Mouse (Mus musculus): ENCODE results near the gene Rtkn. TPM values are rescaled to one million over a fixed set of nuclear protein-coding genes. Genes with fewer than 3 reads are reported as not detected.

Rtkn gene
- polyA plus RNA-seq (2012; ENCODE audit: insufficient read depth, low replicate concordance): 15.8 and 48.5 TPM in 2 replicates

DNA sequence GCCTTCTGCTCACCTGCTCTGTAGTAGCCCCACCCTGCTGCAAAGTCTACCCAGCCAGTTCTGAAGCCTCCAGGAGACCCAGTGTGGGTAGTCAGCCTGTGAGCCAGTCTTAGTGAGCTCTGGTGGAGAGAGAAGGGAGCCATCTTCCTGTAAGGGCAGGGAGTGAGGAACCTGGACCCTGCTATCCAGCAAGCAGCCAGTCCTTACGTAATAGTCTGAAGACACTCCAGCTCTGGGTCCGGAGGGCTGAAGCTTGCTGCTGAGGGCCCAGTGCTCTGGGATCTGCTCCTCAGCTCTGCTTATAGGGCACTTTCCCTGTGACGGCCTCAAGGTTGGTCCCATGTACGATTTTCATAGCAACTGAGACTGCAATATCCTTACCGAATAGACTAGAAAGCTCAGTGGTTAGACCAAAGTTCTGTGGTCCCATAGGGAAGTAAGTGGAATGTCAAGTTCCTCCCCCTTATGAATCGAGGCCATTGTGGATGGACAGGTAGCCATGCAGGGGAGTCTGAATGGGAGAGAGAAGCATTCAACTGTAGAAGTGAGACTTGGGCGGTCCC, at the start of gene Rtkn:
TSS of gene Rtkn (plus strand) at position 513 of the 563 bp plus-strand sequence.
- Histone ChIP-seq H3K4me3 (replicated peaks) (peak within 1 kb of the TSS; percentile 94), H3K36me3 (replicated peaks; ENCODE audit: low read length) (no peaks in the 10 kb centered on the region), H3K27me3 (replicated peaks) (peaks cover 2% of the 10 kb centered on the region)

DNA sequence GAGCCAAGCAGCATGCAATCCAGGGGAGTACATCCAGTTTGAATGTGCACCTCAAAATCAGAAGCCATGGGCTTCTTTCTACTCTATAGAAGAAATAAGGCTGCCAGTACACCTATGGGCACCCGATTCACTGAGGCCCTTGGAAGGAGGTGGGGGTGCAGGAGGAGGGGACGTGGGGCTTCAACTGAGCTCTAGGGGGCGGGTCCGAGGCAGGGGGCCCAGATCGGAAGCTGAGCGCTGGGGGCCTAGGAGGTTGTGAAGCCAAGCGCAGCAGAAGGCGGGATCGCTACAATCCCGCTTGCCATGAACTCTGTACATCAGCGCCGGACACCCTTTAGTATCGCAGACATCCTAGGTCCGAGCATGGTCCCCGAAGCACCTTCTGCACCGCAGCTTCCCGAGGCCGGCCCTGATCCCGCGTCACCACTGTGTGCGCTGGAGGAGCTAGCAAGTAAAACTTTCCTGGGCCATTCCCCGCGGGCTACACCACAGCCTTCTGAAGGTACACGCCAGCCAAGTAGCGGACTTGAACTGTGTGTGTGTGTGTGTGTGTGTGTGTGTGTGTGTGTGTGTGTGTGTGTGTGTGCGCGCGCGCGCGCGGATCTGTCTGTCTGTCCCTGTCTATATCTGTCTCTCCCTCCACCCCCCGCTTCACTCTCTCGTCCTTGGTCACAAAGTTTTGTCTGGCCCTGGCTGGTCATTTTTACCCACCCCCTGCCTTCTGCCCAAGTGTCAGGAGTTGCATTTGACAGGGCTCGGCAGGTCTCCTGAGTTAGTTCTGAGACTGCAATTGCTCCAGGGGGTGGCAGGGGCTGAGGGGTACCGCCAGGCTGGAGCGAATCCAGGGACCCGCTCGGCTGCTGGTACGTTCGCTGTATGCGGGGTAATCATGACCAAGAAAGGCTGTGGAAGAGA, 48.9 kb upstream of the Rtkn start, which contains the start of gene Lbx2:
TSS of gene Lbx2 (plus strand) at position 247 of the 915 bp plus-strand sequence.
- peaks cover 13% of the 10 kb centered on the region for H3K36me3 ChIP-seq (replicated peaks; ENCODE audit: low read length)
- no peak for TF ChIP-seq GATA1 (IDR thresholded peaks at IDR 0.05; ENCODE audit: borderline replicate concordance, low read length)
- TF ChIP-seq FLI1 (IDR thresholded peaks at IDR 0.05; ENCODE audit: low read length): no peak
- H3K27me3 ChIP-seq (replicated peaks): peaks cover 78% of the 10 kb centered on the region
- peak within 1 kb of the TSS; percentile 89 for H3K4me3 ChIP-seq (replicated peaks)
- H3K4me1 ChIP-seq: peaks cover 31% of the 10 kb centered on the region
- no peaks in the 10 kb centered on the region for H3K9me3 ChIP-seq

More for the DNA sequence above, at the start of gene Rtkn:
- TF ChIP-seq GATA1 (IDR thresholded peaks at IDR 0.05; ENCODE audit: borderline replicate concordance, low read length): no peak
- TF ChIP-seq FLI1 (IDR thresholded peaks at IDR 0.05; ENCODE audit: low read length): no peak
- Histone ChIP-seq H3K4me1 (peaks cover 69% of the 10 kb centered on the region), H3K9me3 (no peaks in the 10 kb centered on the region)

DNA sequence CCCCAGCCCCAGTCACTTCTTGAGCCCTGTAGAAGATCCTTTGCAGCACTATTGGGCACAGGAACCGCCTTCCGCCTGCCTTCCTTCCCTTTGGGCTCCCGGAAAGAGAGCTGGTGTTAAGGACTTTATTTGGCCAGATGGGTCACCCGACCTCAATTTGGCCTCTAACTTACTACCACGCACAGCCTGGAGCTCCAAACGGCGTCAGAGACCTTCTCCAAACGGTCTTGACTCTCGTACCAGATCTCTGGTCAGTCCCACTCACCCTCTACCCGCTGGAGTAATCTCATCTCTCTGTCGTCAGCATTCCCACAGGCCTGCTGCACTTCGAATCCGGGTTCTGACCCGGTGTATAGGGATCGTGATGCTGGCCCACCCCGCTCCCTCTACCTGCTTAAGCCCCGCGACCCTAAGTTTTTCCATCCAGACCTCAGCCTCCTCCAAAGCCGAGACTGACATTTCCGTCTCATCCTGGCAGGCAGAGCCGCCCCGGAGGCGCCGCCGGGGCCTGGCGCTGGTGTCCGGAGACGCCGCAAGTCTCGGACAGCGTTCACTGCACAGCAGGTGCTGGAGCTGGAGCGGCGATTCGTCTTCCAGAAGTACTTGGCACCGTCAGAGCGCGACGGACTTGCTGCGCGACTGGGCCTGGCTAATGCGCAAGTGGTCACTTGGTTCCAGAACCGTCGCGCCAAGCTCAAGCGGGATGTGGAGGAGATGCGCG, 47.9 kb upstream of the Rtkn start:
- H3K27me3 ChIP-seq (replicated peaks): peaks cover 78% of the 10 kb centered on the region

DNA sequence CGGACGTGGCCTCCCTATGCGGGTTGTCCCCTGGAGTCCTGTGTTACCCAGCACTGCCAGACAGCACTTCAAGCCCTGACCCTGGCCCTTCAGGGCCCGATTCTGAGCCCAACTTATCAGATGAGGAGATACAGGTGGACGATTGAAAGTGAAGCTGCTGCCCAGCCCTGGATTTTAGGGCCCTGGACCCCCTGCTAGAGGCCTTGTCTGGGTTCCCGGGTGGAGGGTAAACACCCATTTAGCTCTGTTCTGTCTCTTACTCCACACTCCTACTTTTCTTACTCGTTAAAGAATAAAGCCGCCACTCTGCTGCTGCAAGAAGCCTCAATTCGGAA, 47.4 kb upstream of the Rtkn start:
- H3K4me3 ChIP-seq (replicated peaks): peak overlapping the region; percentile 89
- no peaks in the 10 kb centered on the region for H3K9me3 ChIP-seq
- TF ChIP-seq FLI1 (IDR thresholded peaks at IDR 0.05; ENCODE audit: low read length) (no peak), GATA1 (IDR thresholded peaks at IDR 0.05; ENCODE audit: borderline replicate concordance, low read length) (no peak)
- H3K4me1 ChIP-seq: peaks cover 38% of the 10 kb centered on the region
- peaks cover under 1% of the 10 kb centered on the region for H3K36me3 ChIP-seq (replicated peaks; ENCODE audit: low read length)
- peaks cover 79% of the 10 kb centered on the region for H3K27me3 ChIP-seq (replicated peaks)

More for the DNA sequence above, 47.9 kb upstream of the Rtkn start:
- Histone ChIP-seq H3K4me3 (replicated peaks) (peak overlapping the region; percentile 89), H3K36me3 (replicated peaks; ENCODE audit: low read length) (peaks cover 6% of the 10 kb centered on the region), H3K9me3 (no peaks in the 10 kb centered on the region), H3K4me1 (peaks cover 32% of the 10 kb centered on the region)
- TF ChIP-seq FLI1 (IDR thresholded peaks at IDR 0.05; ENCODE audit: low read length): no peak
- TF ChIP-seq GATA1 (IDR thresholded peaks at IDR 0.05; ENCODE audit: borderline replicate concordance, low read length): no peak

DNA sequence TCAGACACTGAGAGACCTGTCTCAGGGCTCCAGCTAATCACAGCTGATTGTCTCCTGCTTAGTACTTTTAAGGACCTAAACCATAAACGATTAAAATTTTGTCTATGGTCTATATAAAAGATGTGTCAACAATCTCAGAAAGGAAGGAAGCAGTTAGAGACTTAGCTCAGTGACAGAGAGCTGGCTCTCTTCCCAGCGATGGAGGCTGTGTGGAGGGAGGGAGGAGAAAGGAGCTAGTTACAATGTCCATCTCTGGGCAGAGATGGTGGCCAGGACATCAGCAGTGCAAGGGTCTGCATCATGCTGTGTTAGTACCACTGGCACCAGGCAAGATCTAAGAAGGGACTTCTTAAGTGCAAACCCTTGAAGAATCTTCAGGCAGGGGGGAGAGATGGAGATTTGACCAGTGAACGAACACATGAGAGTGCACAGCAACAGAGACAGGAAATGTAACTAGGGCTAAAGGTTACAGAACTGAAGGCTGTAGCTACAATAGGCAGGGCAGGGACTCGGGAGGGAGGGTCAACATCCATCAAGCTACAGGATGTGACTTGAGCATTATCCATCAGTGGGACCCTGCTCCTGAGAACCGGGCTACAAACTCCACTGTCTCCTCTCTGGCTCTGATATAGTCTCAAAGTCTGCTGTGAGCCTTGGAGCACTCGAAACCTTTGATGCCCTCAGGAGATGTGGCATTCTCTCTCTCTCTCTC, 42.7 kb upstream of the Rtkn start:
- Histone ChIP-seq H3K4me1 (peaks cover 29% of the 10 kb centered on the region), H3K27me3 (replicated peaks) (peaks cover 49% of the 10 kb centered on the region), H3K4me3 (replicated peaks) (peak overlapping the region; percentile 29), H3K9me3 (peaks cover 7% of the 10 kb centered on the region), H3K36me3 (replicated peaks; ENCODE audit: low read length) (no peaks in the 10 kb centered on the region)
- TF ChIP-seq GATA1 (IDR thresholded peaks at IDR 0.05; ENCODE audit: borderline replicate concordance, low read length) (no peak), FLI1 (IDR thresholded peaks at IDR 0.05; ENCODE audit: low read length) (no peak)

DNA sequence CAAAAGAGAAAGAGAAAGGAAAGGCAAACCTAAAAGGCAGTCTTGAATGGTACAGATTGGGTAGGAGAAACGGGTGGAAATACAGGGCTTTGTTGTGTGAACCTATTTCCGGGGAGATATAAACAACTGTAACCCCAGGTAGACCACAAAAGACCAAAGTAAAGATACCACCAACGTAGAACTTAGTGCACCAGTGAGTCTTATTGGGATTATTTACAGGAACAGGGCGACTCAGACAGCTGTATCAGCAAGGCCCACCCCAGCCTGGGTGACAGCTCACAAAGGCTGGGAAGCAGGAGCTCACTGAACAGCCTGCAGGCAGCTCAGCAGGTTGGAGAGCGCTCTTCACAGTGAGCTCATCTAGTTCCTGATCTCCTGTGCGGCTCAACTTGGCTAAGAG, 39.3 kb upstream of the Rtkn start:
- H3K36me3 ChIP-seq (replicated peaks; ENCODE audit: low read length): no peaks in the 10 kb centered on the region
- H3K4me3 ChIP-seq (replicated peaks): peak overlapping the region; percentile 1
- H3K27me3 ChIP-seq (replicated peaks): peaks cover 21% of the 10 kb centered on the region
- H3K9me3 ChIP-seq: peaks cover 7% of the 10 kb centered on the region
- TF ChIP-seq GATA1 (IDR thresholded peaks at IDR 0.05; ENCODE audit: borderline replicate concordance, low read length) (no peak), FLI1 (IDR thresholded peaks at IDR 0.05; ENCODE audit: low read length) (no peak)
- H3K4me1 ChIP-seq: peaks cover 28% of the 10 kb centered on the region

DNA sequence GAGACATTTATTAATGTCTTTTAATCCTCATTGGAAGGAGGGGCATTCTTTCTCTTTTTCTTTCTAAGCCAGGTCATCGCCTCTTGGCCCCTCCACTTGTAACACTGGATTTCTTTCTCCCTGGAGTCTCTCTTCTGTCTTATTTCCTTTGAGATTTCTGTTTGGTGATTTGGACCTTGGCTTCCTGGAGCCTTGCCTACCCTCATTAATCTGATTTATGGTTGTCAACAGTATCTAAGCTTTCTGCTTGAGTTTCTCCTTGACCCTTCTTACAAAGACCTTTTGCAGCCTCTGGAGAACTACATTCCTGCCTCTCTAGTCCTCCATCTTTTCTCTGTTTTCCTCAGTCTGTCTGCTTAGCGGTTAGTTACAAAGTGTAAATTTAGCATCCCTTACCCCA, 36.9 kb upstream of the Rtkn start:
- Histone ChIP-seq H3K9me3 (peaks cover 7% of the 10 kb centered on the region), H3K4me3 (replicated peaks) (no peak overlapping the region)

DNA sequence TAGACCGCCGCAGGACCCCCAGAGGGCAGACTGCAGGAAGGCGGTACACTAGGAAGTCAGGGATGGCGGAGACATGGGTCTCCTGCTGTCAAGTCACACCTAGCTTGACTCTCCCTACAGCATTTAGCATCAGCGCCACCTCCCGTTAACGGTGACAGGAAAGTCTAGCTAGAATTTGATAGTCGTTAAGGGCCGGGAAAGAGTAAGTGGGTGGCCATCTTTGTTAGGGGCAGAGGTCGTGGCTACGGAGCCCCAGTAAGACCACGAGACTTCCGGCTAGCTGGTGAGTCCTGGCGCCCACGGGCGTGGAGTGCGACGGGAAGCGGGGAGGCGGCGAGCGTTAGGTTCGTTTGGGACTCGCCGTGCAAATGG, 34.0 kb upstream of the Rtkn start, which contains the start of the genes Ccdc142 and Gm42688:
TSS of gene Ccdc142 (plus strand) at position 286 of the 372 bp plus-strand sequence.
TSS of gene Gm42688 (plus strand) at position 302 of the 372 bp plus-strand sequence.
- H3K27me3 ChIP-seq (replicated peaks): peaks cover 1% of the 10 kb centered on the region
- H3K9me3 ChIP-seq: no peaks in the 10 kb centered on the region
- peaks cover 28% of the 10 kb centered on the region for H3K36me3 ChIP-seq (replicated peaks; ENCODE audit: low read length)
- TF ChIP-seq FLI1 (IDR thresholded peaks at IDR 0.05; ENCODE audit: low read length) (no peak), GATA1 (IDR thresholded peaks at IDR 0.05; ENCODE audit: borderline replicate concordance, low read length) (no peak)
- peak within 1 kb of the TSS; percentile 99 for H3K4me3 ChIP-seq (replicated peaks)
- peaks cover 36% of the 10 kb centered on the region for H3K4me1 ChIP-seq

More for the DNA sequence above, 36.9 kb upstream of the Rtkn start:
- peaks cover 6% of the 10 kb centered on the region for H3K36me3 ChIP-seq (replicated peaks; ENCODE audit: low read length)
- H3K4me1 ChIP-seq: peaks cover 42% of the 10 kb centered on the region
- H3K27me3 ChIP-seq (replicated peaks): peaks cover 14% of the 10 kb centered on the region
- TF ChIP-seq FLI1 (IDR thresholded peaks at IDR 0.05; ENCODE audit: low read length) (no peak), GATA1 (IDR thresholded peaks at IDR 0.05; ENCODE audit: borderline replicate concordance, low read length) (no peak)

Measured in megakaryocyte, embryonic 14.5 days (primary cell).